Mouse (Mus musculus) mature B cell (primary cell): ENCODE results near the gene Kat7.

Source experiments
- in situ Hi-C: fragments of 300-500 bp; cut with MboI; formaldehyde crosslinking; loops from 2 replicates; pipeline ENCODE4 v1.14.3; 2019

The Kat7 gene

GRCm38 (mm10) chr11:95231688-95232328, 78.2 kb downstream of the Kat7 start:
- in situ Hi-C loops: loop anchor here (10.0 kb wide), 1 partner anchor 107 kb away; the partner anchor contains the start of gene Dlx3

GRCm38 (mm10) chr11:95227467-95227866, 82.6 kb downstream of the Kat7 start:
- in situ Hi-C loops: no loop called here

GRCm38 (mm10) chr11:95225448-95225847, 84.6 kb downstream of the Kat7 start:
- in situ Hi-C loops: no loop called here
